Comparison of ENCODE assay signal across 16 mouse cellular contexts in genomic region chr11:106728402-106729366, GRCm38 (mm10). TPM values are rescaled to one million over a fixed set of nuclear protein-coding genes. Genes with fewer than 3 reads are reported as not detected.
DNase-seq lines count a peak whose midpoint lies in the region; ATAC-seq and TF ChIP-seq lines count a peak whose summit lies in the region.
"Had no signal": no experiment of that assay in that cellular context is flagged by ENCODE, and none has a peak within 500 bp of the region (broad histone marks: within the 10 kb centered on the region; RNA-seq: fewer than 3 reads in every experiment).

No protein-coding gene starts in this region.

- H3K27me3 ChIP-seq in heart, embryonic 10.5 days (ENCODE audit: insufficient read depth, poor library complexity, severe bottlenecking) = no peaks in the 10 kb centered on the region
- no peaks in the 10 kb centered on the region for H3K27me3 ChIP-seq in liver, embryonic 11.5 days (replicated peaks; ENCODE audit: control insufficient read depth, insufficient read depth, low read length)
- H3K27me3 ChIP-seq in lung, postnatal 0 days (replicated peaks; ENCODE audit: insufficient read depth, low read length) = no peaks in the 10 kb centered on the region
- H3K27me3 ChIP-seq in hindbrain, embryonic 11.5 days (ENCODE audit: control insufficient read depth, insufficient read depth, low read length) = no peaks in the 10 kb centered on the region
- H3K27me3 ChIP-seq in forebrain, postnatal 0 days (ENCODE audit: insufficient read depth, low read length) = no peaks in the 10 kb centered on the region
- H3K27me3 ChIP-seq: CH12.LX; Patski; stomach, embryonic 15.5 days had no signal

- TF ChIP-seq EP300 in lung, postnatal 0 days (IDR thresholded peaks at IDR 0.05) = no peak

- DNase-seq in testis, postnatal 14 days (ENCODE audit: low spot score) = peak; percentile 39
- no peak for DNase-seq in testis, postnatal 10 days (ENCODE audit: low spot score)
- no peak for DNase-seq in heart, embryonic 10.5 days (ENCODE audit: low spot score)
- no peak for DNase-seq in liver, embryonic 11.5 days (ENCODE audit: low spot score)
- DNase-seq in lung, postnatal 0 days (ENCODE audit: low spot score) = no peak
- DNase-seq in hindbrain, embryonic 11.5 days (ENCODE audit: low spot score) = no peak
- DNase-seq in forebrain, postnatal 0 days = no peak
- DNase-seq: adrenal gland, postnatal 10 days; lung, adult 2 months; right cerebral cortex, postnatal 4 days had no signal

- H3K4me3 ChIP-seq in heart, embryonic 10.5 days = no peak overlapping the region
- no peak overlapping the region for H3K4me3 ChIP-seq in liver, embryonic 11.5 days (ENCODE audit: low read depth, low read length)
- H3K4me3 ChIP-seq in lung, postnatal 0 days (ENCODE audit: low read depth, low read length) = no peak overlapping the region
- no peak overlapping the region for H3K4me3 ChIP-seq in hindbrain, embryonic 11.5 days (ENCODE audit: low read depth, low read length)
- no peak overlapping the region for H3K4me3 ChIP-seq in forebrain, postnatal 0 days (ENCODE audit: low read depth, low read length)
- H3K4me3 ChIP-seq: erythroblast, embryonic 14.5 days; myocyte; stomach, embryonic 15.5 days had no signal

- H3K27ac ChIP-seq in heart, embryonic 10.5 days = peak overlapping the region; percentile 53
- no peak overlapping the region for H3K27ac ChIP-seq in liver, embryonic 11.5 days (ENCODE audit: low read depth, low read length)
- no peak overlapping the region for H3K27ac ChIP-seq in lung, postnatal 0 days (ENCODE audit: low read length)
- no peak overlapping the region for H3K27ac ChIP-seq in hindbrain, embryonic 11.5 days (ENCODE audit: low read depth, low read length)
- no peak overlapping the region for H3K27ac ChIP-seq in forebrain, postnatal 0 days (ENCODE audit: low read depth, low read length)
- H3K27ac ChIP-seq: stomach, embryonic 15.5 days had no signal

- H3K9me3 ChIP-seq in heart, embryonic 10.5 days = no peaks in the 10 kb centered on the region
- 0 out of 2 replicates have a peak, but pooled peaks cover 2% of the 10 kb centered on the region for H3K9me3 ChIP-seq in liver, embryonic 11.5 days (ENCODE audit: control insufficient read depth, low read length)
- H3K9me3 ChIP-seq in lung, postnatal 0 days (ENCODE audit: low read length) = no peaks in the 10 kb centered on the region
- no peaks in the 10 kb centered on the region for H3K9me3 ChIP-seq in hindbrain, embryonic 11.5 days (ENCODE audit: control insufficient read depth, low read length)
- H3K9me3 ChIP-seq in forebrain, postnatal 0 days (ENCODE audit: low read length) = no peaks in the 10 kb centered on the region
- H3K9me3 ChIP-seq: stomach, embryonic 15.5 days had no signal

- WGBS in heart, embryonic 10.5 days = 60% methylated on average over 10 of the region's 10 CpGs
- WGBS in liver, embryonic 11.5 days = 42% methylated on average over 10 of the region's 10 CpGs
- 61% methylated on average over 10 of the region's 10 CpGs for WGBS in lung, postnatal 0 days
- 85% methylated on average over 10 of the region's 10 CpGs for WGBS in hindbrain, embryonic 11.5 days
- 84% methylated on average over 10 of the region's 10 CpGs for WGBS in forebrain, postnatal 0 days

- H3K9ac ChIP-seq in liver, embryonic 11.5 days (ENCODE audit: low read depth, low read length) = no peak overlapping the region
- no peak overlapping the region for H3K9ac ChIP-seq in lung, postnatal 0 days (replicated peaks; ENCODE audit: low read depth)
- H3K9ac ChIP-seq in hindbrain, embryonic 11.5 days (ENCODE audit: low read depth, low read length) = no peak overlapping the region
- no peak overlapping the region for H3K9ac ChIP-seq in forebrain, postnatal 0 days
- H3K9ac ChIP-seq: stomach, embryonic 15.5 days had no signal

- H3K36me3 ChIP-seq in heart, embryonic 10.5 days = 0 out of 2 replicates have a peak, but pooled peaks cover 2% of the 10 kb centered on the region
- no peaks in the 10 kb centered on the region for H3K36me3 ChIP-seq in liver, embryonic 11.5 days (ENCODE audit: control insufficient read depth, insufficient read depth, low read length)
- no peaks in the 10 kb centered on the region for H3K36me3 ChIP-seq in lung, postnatal 0 days (ENCODE audit: insufficient read depth, low read length)
- H3K36me3 ChIP-seq in hindbrain, embryonic 11.5 days (ENCODE audit: control insufficient read depth, insufficient read depth, low read length) = no peaks in the 10 kb centered on the region
- no peaks in the 10 kb centered on the region for H3K36me3 ChIP-seq in forebrain, postnatal 0 days (ENCODE audit: insufficient read depth)
- H3K36me3 ChIP-seq: stomach, embryonic 15.5 days had no signal

- peak; percentile 36; the same call in 1 of the 2 replicates for ATAC-seq in liver, embryonic 11.5 days (replicated peaks; ENCODE audit: low FRiP score)
- no peak for ATAC-seq in lung, postnatal 0 days
- no peak for ATAC-seq in hindbrain, embryonic 11.5 days (ENCODE audit: low FRiP score)
- no peak for ATAC-seq in forebrain, postnatal 0 days
- ATAC-seq: hindbrain, embryonic 16.5 days; Patski had no signal

- H3K4me2 ChIP-seq in liver, embryonic 11.5 days = no peak overlapping the region
- no peak overlapping the region for H3K4me2 ChIP-seq in lung, postnatal 0 days (replicated peaks; ENCODE audit: low read depth, low read length)
- no peak overlapping the region for H3K4me2 ChIP-seq in hindbrain, embryonic 11.5 days (replicated peaks; ENCODE audit: low read depth, low read length)
- no peak overlapping the region for H3K4me2 ChIP-seq in forebrain, postnatal 0 days (ENCODE audit: low read depth)
- H3K4me2 ChIP-seq: stomach, embryonic 15.5 days had no signal

- no peak for TF ChIP-seq CTCF in lung, postnatal 0 days (IDR thresholded peaks at IDR 0.05)
- TF ChIP-seq CTCF in forebrain, postnatal 0 days (IDR thresholded peaks at IDR 0.05; ENCODE audit: low read depth) = no peak

- peaks cover 32% of the 10 kb centered on the region for H3K4me1 ChIP-seq in heart, embryonic 10.5 days
- H3K4me1 ChIP-seq in liver, embryonic 11.5 days (replicated peaks; ENCODE audit: control insufficient read depth, insufficient read depth, low read length) = peaks cover 15% of the 10 kb centered on the region
- H3K4me1 ChIP-seq in lung, postnatal 0 days (ENCODE audit: insufficient read depth, low read depth, low read length) = no peaks in the 10 kb centered on the region
- H3K4me1 ChIP-seq in hindbrain, embryonic 11.5 days (replicated peaks; ENCODE audit: control insufficient read depth, insufficient read depth, low read length) = no peaks in the 10 kb centered on the region
- H3K4me1 ChIP-seq in forebrain, postnatal 0 days (ENCODE audit: insufficient read depth) = no peaks in the 10 kb centered on the region
- H3K4me1 ChIP-seq: stomach, embryonic 15.5 days had no signal

RNA-seq across cellular contexts. Expression of gene Pecam1, which starts 21.7 kb away (rescaled TPM):
- polyA plus RNA-seq in heart, embryonic 10.5 days (2016; fragmentation: Nextera tagmentation; extraction: Ambion mirVana) = 40.6 and 56.0 TPM in 2 replicates
- 17.8 and 18.0 TPM in 2 replicates for polyA plus RNA-seq in liver, embryonic 11.5 days (2014; fragmentation: Nextera tagmentation; extraction: Ambion mirVana)
- 163 and 172 TPM in 2 replicates for polyA plus RNA-seq in lung, postnatal 0 days (2015; fragmentation: Nextera tagmentation; extraction: Ambion mirVana)
- polyA plus RNA-seq in hindbrain, embryonic 11.5 days (2014; fragmentation: Nextera tagmentation; extraction: Ambion mirVana) = 19.0 and 20.3 TPM in 2 replicates
- total RNA-seq in forebrain, postnatal 0 days (2014; rRNA removed) = 14.4 and 22.4 TPM in 2 replicates
- polyA plus RNA-seq in forebrain, postnatal 0 days (2015; fragmentation: Nextera tagmentation; extraction: Ambion mirVana) = 10.6 and 11.4 TPM in 2 replicates
- polyA plus RNA-seq: erythroblast, embryonic 14.5 days had no signal

RNA-seq across cellular contexts. Expression of gene Milr1, which starts 22.3 kb away (rescaled TPM):
- 0.46 and 1.2 TPM in 2 replicates for polyA plus RNA-seq in heart, embryonic 10.5 days (2016; fragmentation: Nextera tagmentation; extraction: Ambion mirVana)
- polyA plus RNA-seq in liver, embryonic 11.5 days (2014; fragmentation: Nextera tagmentation; extraction: Ambion mirVana) = 2.3 and 2.4 TPM in 2 replicates
- 2.5 and 4.1 TPM in 2 replicates for polyA plus RNA-seq in lung, postnatal 0 days (2015; fragmentation: Nextera tagmentation; extraction: Ambion mirVana)
- 1.1 and 2.0 TPM in 2 replicates for polyA plus RNA-seq in hindbrain, embryonic 11.5 days (2014; fragmentation: Nextera tagmentation; extraction: Ambion mirVana)
- total RNA-seq in forebrain, postnatal 0 days (2014; rRNA removed) = 1.5 TPM in 1 of 2 replicates, not detected in the other
- 0.55 and 1.0 TPM in 2 replicates for polyA plus RNA-seq in forebrain, postnatal 0 days (2015; fragmentation: Nextera tagmentation; extraction: Ambion mirVana)
- polyA plus RNA-seq: erythroblast, embryonic 14.5 days had no signal

RNA-seq across cellular contexts. Expression of gene Polg2, which starts 50.7 kb away (rescaled TPM):
- 9.4 and 9.9 TPM in 2 replicates for polyA plus RNA-seq in heart, embryonic 10.5 days (2016; fragmentation: Nextera tagmentation; extraction: Ambion mirVana)
- 9.3 and 10.9 TPM in 2 replicates for polyA plus RNA-seq in liver, embryonic 11.5 days (2014; fragmentation: Nextera tagmentation; extraction: Ambion mirVana)
- polyA plus RNA-seq in lung, postnatal 0 days (2015; fragmentation: Nextera tagmentation; extraction: Ambion mirVana) = 9.0 and 9.1 TPM in 2 replicates
- 9.5 and 11.0 TPM in 2 replicates for polyA plus RNA-seq in hindbrain, embryonic 11.5 days (2014; fragmentation: Nextera tagmentation; extraction: Ambion mirVana)
- total RNA-seq in forebrain, postnatal 0 days (2014; rRNA removed) = 9.5 and 10.5 TPM in 2 replicates
- 10.0 and 11.3 TPM in 2 replicates for polyA plus RNA-seq in forebrain, postnatal 0 days (2015; fragmentation: Nextera tagmentation; extraction: Ambion mirVana)
